Mouse (Mus musculus): ENCODE measurements around the gene Pcgf5.

Gene Pcgf5

GRCm38 (mm10) chr19:36496532-36496931, 148.4 kb downstream of the Pcgf5 start:
- no peak for DNase-seq

GRCm38 (mm10) chr19:36497067-36497466, 149.0 kb downstream of the Pcgf5 start:
- DNase-seq = no peak

- DNase-seq = no peak
Measured at GRCm38 (mm10) chr19:36497744-36498143, 149.6 kb downstream of the Pcgf5 start.

- no peak for DNase-seq
Measured at GRCm38 (mm10) chr19:36504716-36505115, 156.6 kb downstream of the Pcgf5 start.

Data from thymus, postnatal 25 days (tissue).